ENCODE assay signal across 8 mouse cellular contexts in genomic region chr8:79027977-79028487, GRCm38 (mm10). TPM values are rescaled to one million over a fixed set of nuclear protein-coding genes. Genes with fewer than 3 reads are reported as not detected.
A peak's percentile ranks its signal among the peaks of the same experiment; 100 is the strongest.
DNase-seq lines count a peak whose midpoint lies in the region.

Zfp827 (plus strand) TSS chr8:79028437.

- intact Hi-C loops in left cerebral cortex, postnatal 10 days (cut with DNase I) = loop anchor here (5.0 to 10.0 kb wide), 2 partner anchors 203 to 264 kb away; partner anchors contain the start of genes Lsm6 and Mmaa

- H3K4me3 ChIP-seq in megakaryocyte, embryonic 14.5 days (replicated peaks) = peak within 1 kb of the TSS; percentile 93

- peak; percentile 83 for DNase-seq in ZHBTc4 (ENCODE audit: low read depth, low spot score)
- peak; percentile 31 to 75 for DNase-seq in cerebellum, postnatal 4 days (ENCODE audit: low spot score in 2 of 2)
- peak; percentile 70 for DNase-seq in gastrocnemius, postnatal 10 days
- peak; percentile 75 for DNase-seq in induced T-regulatory cell, adult 2 months (ENCODE audit: low read depth)
- peak; percentile 73 to 87 for DNase-seq in left cerebral cortex, postnatal 10 days (ENCODE audit: extremely low spot score in 1 of 2, low spot score in 2 of 2)
- peak; percentile 66 to 81 for DNase-seq in right cerebral cortex, adult 2 months (ENCODE audit: low spot score in 2 of 2)
- peak; percentile 32 for DNase-seq in urinary bladder, postnatal 10 days (ENCODE audit: low spot score)

- peaks cover 6% of the 10 kb centered on the region for H3K27me3 ChIP-seq in megakaryocyte, embryonic 14.5 days (replicated peaks)

- peaks cover 16% of the 10 kb centered on the region for H3K4me1 ChIP-seq in megakaryocyte, embryonic 14.5 days

- no peaks in the 10 kb centered on the region for H3K9me3 ChIP-seq in megakaryocyte, embryonic 14.5 days

- H3K36me3 ChIP-seq in megakaryocyte, embryonic 14.5 days (replicated peaks; ENCODE audit: low read length) = no peaks in the 10 kb centered on the region

RNA-seq across cellular contexts. Expression of gene Zfp827, which starts in this region (rescaled TPM):
- total RNA-seq in gastrocnemius, postnatal 10 days (2021) = 10 to 100 TPM; 10.2 to 14.8 TPM
- 10 to 100 TPM; 27.9 to 32.1 TPM for total RNA-seq in left cerebral cortex, postnatal 10 days (2021)
- 2.3 and 2.9 TPM in 2 replicates for polyA plus RNA-seq in megakaryocyte, embryonic 14.5 days (2012; ENCODE audit: insufficient read depth, low replicate concordance)

Comparison
In these comparisons a context has a peak if more than half of its experiments do, and no peak if none do; other contexts are left out.
1. Peak in every context shown above with its lines: DNase-seq and H3K4me3 ChIP-seq.
2. DNase-seq: peak in every context shown above with its lines; median percentile 83 in ZHBTc4; 80 in left cerebral cortex, postnatal 10 days; 75 in induced T-regulatory cell, adult 2 months; 74 in right cerebral cortex, adult 2 months; 70 in gastrocnemius, postnatal 10 days; 53 in cerebellum, postnatal 4 days; 32 in urinary bladder, postnatal 10 days.